Mouse (Mus musculus): ENCODE measurements around the gene Cdh10. TPM values are rescaled to one million over a fixed set of nuclear protein-coding genes. Genes with fewer than 3 reads are reported as not detected.

The Cdh10 gene
- polyA plus RNA-seq, 2 experiments: 0.02 TPM; not detected in 1

DNA sequence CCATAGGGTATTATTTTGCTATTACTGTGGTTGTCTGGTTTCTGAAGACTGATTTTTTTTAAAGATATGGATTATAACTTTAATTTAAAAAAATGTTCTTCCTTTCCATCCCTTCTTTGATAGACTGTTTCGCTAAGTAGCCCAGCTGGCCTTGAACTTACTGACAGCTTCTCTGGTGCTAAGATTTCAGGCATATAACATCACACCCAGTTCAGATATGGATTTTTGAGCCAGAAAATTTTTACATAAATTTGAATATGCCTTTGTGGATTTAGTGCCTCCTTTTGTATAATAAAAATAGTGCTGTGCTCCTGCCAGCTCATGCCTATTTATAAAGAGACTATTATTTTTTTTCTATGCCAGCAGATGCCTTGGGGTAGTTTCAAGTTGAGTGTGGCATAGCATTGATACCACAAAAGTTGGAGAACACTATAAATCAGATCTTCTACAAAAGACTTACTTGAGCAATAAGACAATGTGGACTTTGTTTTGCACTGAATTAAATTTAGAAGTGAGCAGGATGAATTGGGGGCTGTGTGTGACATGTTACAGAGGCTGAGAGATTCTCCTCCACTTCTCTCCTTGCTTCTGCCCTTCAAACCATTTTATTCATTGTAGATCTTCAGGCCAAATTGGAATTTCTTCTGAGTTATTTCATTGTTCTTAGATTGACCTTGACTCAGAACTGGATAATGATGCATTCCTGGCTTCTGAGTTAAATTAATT lies 106.8 kb downstream of the Cdh10 start:
- Histone ChIP-seq H3K4me2 (ENCODE audit: low read depth) (no peak overlapping the region), H3K36me3 (replicated peaks; ENCODE audit: control insufficient read depth, insufficient read depth, low read depth) (no peaks in the 10 kb centered on the region), H3K9ac (replicated peaks) (no peak overlapping the region), H3K4me1 (replicated peaks; ENCODE audit: control insufficient read depth in 2 of 2, insufficient read depth in 2 of 2, low read length in 1 of 2) (no peaks in the 10 kb centered on the region), H3K27me3 (ENCODE audit: control insufficient read depth, insufficient read depth, low read length) (no peaks in the 10 kb centered on the region), H3K4me3 (ENCODE audit: insufficient read depth in 1 of 2, low read depth in 2 of 2, low read length in 2 of 2) (no peak overlapping the region), H3K27ac (no peak overlapping the region), H3K9me3 (ENCODE audit: control insufficient read depth, low read length) (no peaks in the 10 kb centered on the region)
- TF ChIP-seq CTCF (IDR thresholded peaks at IDR 0.05; ENCODE audit: low read depth) (no peak), EP300 (IDR thresholded peaks at IDR 0.05; ENCODE audit: low read depth) (no peak)
- ATAC-seq (ENCODE audit: insufficient read depth) (no peak), DNase-seq (ENCODE audit: low read depth in 3 of 3, low spot score in 3 of 3) (no peak)
- WGBS (ENCODE audit: insufficient replicate concordance): 59% methylated on average over 1 of the region's 1 CpGs

DNA sequence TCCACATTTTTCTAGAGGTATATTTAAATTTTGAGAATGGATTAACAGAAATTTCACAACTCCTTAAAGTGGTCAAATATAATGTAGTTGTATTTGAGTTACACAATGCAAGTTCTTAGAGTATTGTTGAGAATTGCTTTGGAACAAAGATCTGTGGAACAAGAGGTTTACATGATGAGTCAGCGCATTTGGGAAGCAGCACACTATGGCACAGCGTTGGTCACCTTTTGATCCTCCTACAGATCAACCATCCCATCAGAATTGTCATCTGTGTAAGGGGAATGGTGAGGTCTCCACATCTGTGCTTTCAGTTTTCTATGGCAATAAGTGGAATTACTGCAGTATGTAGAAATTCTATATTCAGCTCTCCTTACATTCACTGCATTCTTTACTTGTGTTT lies 108.2 kb downstream of the Cdh10 start:
- no peaks in the 10 kb centered on the region for H3K36me3 ChIP-seq (replicated peaks; ENCODE audit: control insufficient read depth, insufficient read depth, low read depth)
- H3K9me3 ChIP-seq (ENCODE audit: control insufficient read depth, low read length): no peaks in the 10 kb centered on the region
- H3K9ac ChIP-seq (replicated peaks): no peak overlapping the region
- 70% methylated on average over 2 of the region's 2 CpGs for WGBS (ENCODE audit: insufficient replicate concordance)
- no peak for ATAC-seq (ENCODE audit: insufficient read depth)
- no peaks in the 10 kb centered on the region for H3K4me1 ChIP-seq (replicated peaks; ENCODE audit: control insufficient read depth in 2 of 2, insufficient read depth in 2 of 2, low read length in 1 of 2)
- no peak for DNase-seq (ENCODE audit: low read depth in 3 of 3, low spot score in 3 of 3)
- H3K27ac ChIP-seq: no peak overlapping the region
- H3K4me3 ChIP-seq (ENCODE audit: insufficient read depth in 1 of 2, low read depth in 2 of 2, low read length in 2 of 2): no peak overlapping the region
- TF ChIP-seq CTCF (IDR thresholded peaks at IDR 0.05; ENCODE audit: low read depth) (no peak), EP300 (IDR thresholded peaks at IDR 0.05; ENCODE audit: low read depth) (no peak)
- no peaks in the 10 kb centered on the region for H3K27me3 ChIP-seq (ENCODE audit: control insufficient read depth, insufficient read depth, low read length)
- H3K4me2 ChIP-seq (ENCODE audit: low read depth): no peak overlapping the region

DNA sequence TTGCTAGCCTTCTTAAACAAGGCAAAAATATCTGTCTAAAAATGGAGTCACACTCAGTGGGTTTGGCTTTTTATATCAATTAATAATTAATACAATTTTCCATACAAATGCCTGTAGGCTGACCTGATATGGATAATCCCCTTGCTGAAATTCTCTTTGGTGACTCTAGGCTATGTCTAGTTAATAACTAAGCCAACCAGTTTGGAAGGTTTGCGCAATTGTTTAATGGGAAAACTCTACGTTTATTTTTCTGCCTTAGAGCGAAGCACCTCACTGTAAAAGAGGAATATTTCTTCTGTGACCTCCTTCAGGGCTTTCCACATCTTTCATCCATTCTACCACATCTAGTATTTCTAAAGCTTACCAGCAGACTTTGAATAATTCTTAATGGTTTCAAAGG lies 133.5 kb downstream of the Cdh10 start:
- peak in 1 of 3 experiments; percentile 1 for DNase-seq (ENCODE audit: low read depth in 3 of 3, low spot score in 3 of 3)
- H3K9me3 ChIP-seq (ENCODE audit: control insufficient read depth, low read length): no peaks in the 10 kb centered on the region
- no peak overlapping the region for H3K9ac ChIP-seq (replicated peaks)
- 64% methylated on average over 3 of the region's 3 CpGs for WGBS (ENCODE audit: insufficient replicate concordance)
- no peak overlapping the region for H3K4me2 ChIP-seq (ENCODE audit: low read depth)
- no peaks in the 10 kb centered on the region for H3K4me1 ChIP-seq (replicated peaks; ENCODE audit: control insufficient read depth in 2 of 2, insufficient read depth in 2 of 2, low read length in 1 of 2)
- no peaks in the 10 kb centered on the region for H3K36me3 ChIP-seq (replicated peaks; ENCODE audit: control insufficient read depth, insufficient read depth, low read depth)
- ATAC-seq (ENCODE audit: insufficient read depth): no peak
- no peak overlapping the region for H3K4me3 ChIP-seq (ENCODE audit: insufficient read depth in 1 of 2, low read depth in 2 of 2, low read length in 2 of 2)
- TF ChIP-seq EP300 (IDR thresholded peaks at IDR 0.05; ENCODE audit: low read depth) (no peak), CTCF (IDR thresholded peaks at IDR 0.05; ENCODE audit: low read depth) (no peak)
- no peaks in the 10 kb centered on the region for H3K27me3 ChIP-seq (ENCODE audit: control insufficient read depth, insufficient read depth, low read length)
- H3K27ac ChIP-seq: no peak overlapping the region

DNA sequence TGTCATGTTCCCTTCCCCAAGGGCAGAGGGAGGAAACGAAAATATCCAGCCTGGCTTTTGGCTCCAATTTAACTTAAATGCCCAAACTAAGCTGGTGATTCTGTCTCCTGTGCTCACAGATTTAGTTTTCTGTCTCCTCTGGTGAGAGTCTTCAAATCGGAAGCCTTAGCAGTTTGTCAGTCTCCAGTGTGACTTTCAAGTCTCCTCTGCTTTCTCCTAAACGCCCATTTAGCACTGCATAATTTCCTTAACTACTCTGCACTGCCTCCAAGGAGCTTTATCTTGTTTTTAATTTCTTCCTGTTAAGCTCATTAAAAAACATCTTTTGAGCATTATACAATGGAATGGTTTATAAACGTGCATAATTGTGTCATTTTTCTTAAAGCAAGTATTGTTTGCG lies 156.3 kb downstream of the Cdh10 start:
- H3K36me3 ChIP-seq (replicated peaks; ENCODE audit: control insufficient read depth, insufficient read depth, low read depth): no peaks in the 10 kb centered on the region
- WGBS (ENCODE audit: insufficient replicate concordance): 34% methylated on average over 5 of the region's 5 CpGs
- no peak overlapping the region for H3K9ac ChIP-seq (replicated peaks)

GRCm38 (mm10) chr15:18984891-18985290 lies 166.1 kb downstream of the Cdh10 start:
- H3K4me1 ChIP-seq (replicated peaks; ENCODE audit: control insufficient read depth in 2 of 2, insufficient read depth in 2 of 2, low read length in 1 of 2): no peaks in the 10 kb centered on the region
- 81% methylated on average over 3 of the region's 3 CpGs for WGBS (ENCODE audit: insufficient replicate concordance)
- H3K9me3 ChIP-seq (ENCODE audit: control insufficient read depth, low read length): no peaks in the 10 kb centered on the region
- no peak overlapping the region for H3K9ac ChIP-seq (replicated peaks)
- H3K27me3 ChIP-seq (ENCODE audit: control insufficient read depth, insufficient read depth, low read length): no peaks in the 10 kb centered on the region
- DNase-seq (ENCODE audit: low read depth in 3 of 3, low spot score in 3 of 3) (no peak), ATAC-seq (ENCODE audit: insufficient read depth) (no peak)
- H3K4me2 ChIP-seq (ENCODE audit: low read depth): no peak overlapping the region
- TF ChIP-seq CTCF (IDR thresholded peaks at IDR 0.05; ENCODE audit: low read depth) (no peak), EP300 (IDR thresholded peaks at IDR 0.05; ENCODE audit: low read depth) (no peak)
- H3K4me3 ChIP-seq (ENCODE audit: insufficient read depth in 1 of 2, low read depth in 2 of 2, low read length in 2 of 2): no peak overlapping the region
- no peak overlapping the region for H3K27ac ChIP-seq
- H3K36me3 ChIP-seq (replicated peaks; ENCODE audit: control insufficient read depth, insufficient read depth, low read depth): no peaks in the 10 kb centered on the region

More for the DNA sequence above, 156.3 kb downstream of the Cdh10 start:
- Histone ChIP-seq H3K4me3 (ENCODE audit: insufficient read depth in 1 of 2, low read depth in 2 of 2, low read length in 2 of 2) (no peak overlapping the region), H3K9me3 (ENCODE audit: control insufficient read depth, low read length) (no peaks in the 10 kb centered on the region), H3K4me1 (replicated peaks; ENCODE audit: control insufficient read depth in 2 of 2, insufficient read depth in 2 of 2, low read length in 1 of 2) (no peaks in the 10 kb centered on the region), H3K27me3 (ENCODE audit: control insufficient read depth, insufficient read depth, low read length) (no peaks in the 10 kb centered on the region), H3K4me2 (ENCODE audit: low read depth) (no peak overlapping the region), H3K27ac (no peak overlapping the region)
- ATAC-seq (ENCODE audit: insufficient read depth) (no peak), DNase-seq (ENCODE audit: low read depth in 3 of 3, low spot score in 3 of 3) (no peak)
- no peak for TF ChIP-seq CTCF (IDR thresholded peaks at IDR 0.05; ENCODE audit: low read depth)
- TF ChIP-seq EP300 (IDR thresholded peaks at IDR 0.05; ENCODE audit: low read depth): no peak

Measured in liver, embryonic 14.5 days (tissue).